Mouse (Mus musculus) heart, embryonic 11.5 days (tissue): ENCODE measurements around the gene Ryr3. TPM values are rescaled to one million over a fixed set of nuclear protein-coding genes. Genes with fewer than 3 reads are reported as not detected.
A peak's percentile ranks its signal among the peaks of the same experiment; 100 is the strongest.

Source experiments
- ATAC-seq: fragments of 200-750 bp; cut with Nextera tagmentation; replicated peaks from 2 replicates; pipeline ENCODE4 v1.8.0; 2017; ENCODE audit warnings: moderate library complexity; ENCODE audit not compliant: insufficient number of reproducible peaks, low FRiP score, low TSS enrichment
- H3K27ac ChIP-seq: fragments of 300-500 bp; sonication (generic); 2 replicates; pipeline ENCODE4 v1.5.1; 2014; ENCODE audit warnings: mild to moderate bottlenecking, low read depth, low read length
- H3K27me3 ChIP-seq: fragments of 300-500 bp; sonication (generic); 2 replicates; pipeline ENCODE4 v1.6.1; 2014; ENCODE audit warnings: mild to moderate bottlenecking, low read length, mixed read lengths; ENCODE audit not compliant: control insufficient read depth, insufficient read depth
- H3K36me3 ChIP-seq: fragments of 300-500 bp; sonication (generic); 2 replicates; pipeline ENCODE4 v1.6.1; 2014; ENCODE audit warnings: mild to moderate bottlenecking, low read length, moderate library complexity, mixed read lengths; ENCODE audit not compliant: control insufficient read depth, insufficient read depth
- H3K4me1 ChIP-seq: fragments of 300-500 bp; sonication (generic); 2 replicates; pipeline ENCODE4 v1.6.1; 2014; ENCODE audit warnings: low read length; ENCODE audit not compliant: control insufficient read depth, insufficient read depth
- H3K4me2 ChIP-seq: fragments of 300-500 bp; sonication (generic); 2 replicates; pipeline ENCODE4 v1.6.1; 2014; ENCODE audit warnings: mild to moderate bottlenecking, moderate library complexity
- H3K4me3 ChIP-seq: fragments of 300-500 bp; sonication (generic); 2 replicates; pipeline ENCODE4 v1.5.1; 2014; ENCODE audit warnings: low read depth, low read length
- H3K9ac ChIP-seq: fragments of 300-500 bp; sonication (generic); 2 replicates; pipeline ENCODE4 v1.6.1; 2014; ENCODE audit warnings: mild to moderate bottlenecking, low read depth, low read length, moderate library complexity
- H3K9me3 ChIP-seq: fragments of 300-500 bp; sonication (generic); replicated peaks from 2 replicates; pipeline ENCODE4 v1.6.1; 2016; ENCODE audit warnings: low read length; ENCODE audit not compliant: control insufficient read depth
- WGBS: fragments of 180-500 bp; shearing (Covaris S2); extraction: QIAGEN DNeasy Blood & Tissue Kit; methylation state at CpG from one replicate; pipeline ENCODE4 v1.1.7; 2014; ENCODE audit not compliant: insufficient replicate concordance; 5-methylcytosine and 5-hydroxymethylcytosine counted together
- polyA plus RNA-seq: library from polyadenylated mRNA; unstranded; fragments of >200 nt; fragmentation: Nextera tagmentation; extraction: Ambion mirVana; gene quantifications from 2 replicates; pipeline ENCODE4 v1.2.1, GENCODE M21; 2014

Ryr3 gene
- polyA plus RNA-seq: 3.8 and 5.5 TPM in 2 replicates

GRCm38 (mm10) chr2:113216746-113217461 lies at the start of gene Ryr3:
TSS of gene Ryr3 (minus strand) at chr2:113217096.
- Histone ChIP-seq H3K4me2 (peak within 1 kb of the TSS; percentile 82), H3K4me3 (peak within 1 kb of the TSS; percentile 53), H3K36me3 (no peaks in the 10 kb centered on the region), H3K9me3 (no peaks in the 10 kb centered on the region), H3K4me1 (no peaks in the 10 kb centered on the region), H3K27ac (no peak within 1 kb of the TSS), H3K27me3 (peaks cover 35% of the 10 kb centered on the region), H3K9ac (peak within 1 kb of the TSS; percentile 63)
- WGBS: 0% methylated on average over 51 of the region's 72 CpGs
- ATAC-seq: peak; percentile 79

- no peak overlapping the region for H3K9ac ChIP-seq
- H3K4me2 ChIP-seq: no peak overlapping the region
- H3K4me3 ChIP-seq: no peak overlapping the region
- H3K27ac ChIP-seq: no peak overlapping the region
- H3K36me3 ChIP-seq: no peaks in the 10 kb centered on the region
- no peaks in the 10 kb centered on the region for H3K4me1 ChIP-seq
- no peak for ATAC-seq
- 76% methylated on average over 5 of the region's 5 CpGs for WGBS
- no peaks in the 10 kb centered on the region for H3K9me3 ChIP-seq
- H3K27me3 ChIP-seq: no peaks in the 10 kb centered on the region
These were observed 22.0 kb upstream of the Ryr3 start for GRCm38 (mm10) chr2:113238871-113239270.

DNA sequence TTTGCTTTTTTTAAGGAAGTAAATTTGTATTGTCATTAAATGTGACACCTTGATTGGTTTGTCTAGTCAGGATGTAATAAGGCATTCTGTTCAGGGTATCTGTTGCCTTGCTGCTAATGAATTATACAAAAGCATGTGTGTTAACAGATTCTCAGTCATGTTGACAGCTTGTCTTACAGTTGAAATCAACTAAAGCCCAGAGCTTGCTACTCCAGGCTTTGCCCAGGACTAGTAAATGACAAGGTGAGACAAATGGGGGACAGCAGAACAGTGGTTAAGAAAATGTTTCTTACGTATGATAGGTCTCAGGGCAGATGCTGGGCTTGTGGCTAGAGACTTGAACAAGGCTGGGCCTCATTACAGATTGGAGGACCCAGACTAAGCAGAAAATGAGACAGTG lies 20.1 kb upstream of the Ryr3 start:
- no peak overlapping the region for H3K27ac ChIP-seq
- no peak overlapping the region for H3K4me2 ChIP-seq
- H3K4me1 ChIP-seq: no peaks in the 10 kb centered on the region
- ATAC-seq: no peak
- H3K36me3 ChIP-seq: no peaks in the 10 kb centered on the region
- no peak overlapping the region for H3K4me3 ChIP-seq
- H3K27me3 ChIP-seq: no peaks in the 10 kb centered on the region
- WGBS: 68% methylated on average over 1 of the region's 1 CpGs
- no peaks in the 10 kb centered on the region for H3K9me3 ChIP-seq
- no peak overlapping the region for H3K9ac ChIP-seq

DNA sequence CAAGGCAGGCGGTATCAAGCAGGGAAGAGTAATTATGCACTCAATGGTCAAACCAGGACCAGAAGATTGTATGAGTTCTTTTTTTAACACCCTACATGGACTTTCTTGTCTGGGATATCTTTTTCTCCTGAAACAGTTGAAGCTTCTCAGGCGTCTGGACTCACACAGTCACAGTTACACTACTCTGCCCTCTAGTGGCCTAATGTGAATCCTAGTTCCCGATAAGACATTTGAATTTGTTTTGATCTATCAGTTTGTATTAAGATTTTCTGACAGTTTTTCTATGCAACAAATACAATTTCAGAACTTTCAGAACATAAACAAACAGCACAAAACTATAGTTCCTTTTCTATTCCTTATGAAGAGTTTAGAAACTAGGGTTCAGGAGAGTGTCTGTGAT lies 17.7 kb upstream of the Ryr3 start:
- 12% methylated on average over 3 of the region's 3 CpGs for WGBS
- Histone ChIP-seq H3K27ac (no peak overlapping the region), H3K9ac (no peak overlapping the region)

DNA sequence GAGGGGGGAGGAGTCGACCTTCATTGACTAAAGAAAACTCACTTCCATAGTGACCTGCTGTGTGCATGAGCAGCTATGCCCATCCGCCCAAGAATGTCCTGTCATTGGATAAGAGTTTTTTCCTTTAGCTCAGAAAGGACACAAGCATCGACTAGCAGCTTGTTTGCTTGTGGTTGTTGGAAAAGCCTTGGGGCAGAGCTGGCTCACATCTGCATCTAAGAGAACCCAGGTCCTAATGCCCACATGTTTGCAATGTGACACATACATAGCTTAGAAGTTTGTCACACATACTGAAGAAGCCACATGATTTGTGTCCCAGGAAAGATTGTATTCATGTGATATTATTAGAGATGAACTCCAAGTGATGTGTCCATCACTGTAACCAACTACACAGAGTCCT lies 16.5 kb upstream of the Ryr3 start:
- no peak overlapping the region for H3K4me2 ChIP-seq
- no peak overlapping the region for H3K9ac ChIP-seq
- H3K4me1 ChIP-seq: no peaks in the 10 kb centered on the region
- no peak for ATAC-seq
- no peak overlapping the region for H3K27ac ChIP-seq
- no peaks in the 10 kb centered on the region for H3K27me3 ChIP-seq
- H3K4me3 ChIP-seq: no peak overlapping the region
- 57% methylated on average over 3 of the region's 3 CpGs for WGBS
- no peaks in the 10 kb centered on the region for H3K9me3 ChIP-seq
- H3K36me3 ChIP-seq: no peaks in the 10 kb centered on the region

More for the DNA sequence above, 17.7 kb upstream of the Ryr3 start:
- Histone ChIP-seq H3K4me1 (no peaks in the 10 kb centered on the region), H3K9me3 (no peaks in the 10 kb centered on the region), H3K27me3 (no peaks in the 10 kb centered on the region), H3K4me3 (no peak overlapping the region), H3K36me3 (no peaks in the 10 kb centered on the region), H3K4me2 (no peak overlapping the region)
- ATAC-seq: no peak

GRCm38 (mm10) chr2:113216105-113216745 lies 671 bp downstream of the Ryr3 start:
- Histone ChIP-seq H3K36me3 (no peaks in the 10 kb centered on the region), H3K4me3 (peak overlapping the region; percentile 53), H3K4me2 (peak overlapping the region; percentile 82), H3K9me3 (no peaks in the 10 kb centered on the region), H3K27ac (no peak overlapping the region), H3K9ac (peak overlapping the region; percentile 63), H3K27me3 (peaks cover 35% of the 10 kb centered on the region), H3K4me1 (no peaks in the 10 kb centered on the region)
- 4% methylated on average over 23 of the region's 23 CpGs for WGBS
- no peak for ATAC-seq

DNA sequence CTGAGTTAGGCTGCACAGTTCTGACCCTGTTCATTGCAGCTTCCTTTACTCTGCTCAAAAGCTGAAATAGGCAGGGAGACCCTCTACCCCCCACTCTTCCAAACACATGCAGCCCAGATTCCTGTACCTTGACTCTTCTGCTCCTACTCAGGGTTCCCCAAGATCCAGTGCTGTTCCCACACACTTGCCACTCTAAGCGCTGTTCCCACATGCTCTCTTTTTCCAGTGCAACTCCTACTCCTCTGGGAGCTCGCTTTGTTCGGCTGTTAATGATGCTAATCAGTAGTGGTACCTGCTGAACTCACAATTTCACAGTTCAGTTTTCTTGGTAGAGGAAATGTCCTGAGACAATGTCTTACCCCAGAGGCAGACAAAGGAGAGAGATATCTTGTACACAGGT lies 6.9 kb downstream of the Ryr3 start:
- 84% methylated on average over 3 of the region's 3 CpGs for WGBS

DNA sequence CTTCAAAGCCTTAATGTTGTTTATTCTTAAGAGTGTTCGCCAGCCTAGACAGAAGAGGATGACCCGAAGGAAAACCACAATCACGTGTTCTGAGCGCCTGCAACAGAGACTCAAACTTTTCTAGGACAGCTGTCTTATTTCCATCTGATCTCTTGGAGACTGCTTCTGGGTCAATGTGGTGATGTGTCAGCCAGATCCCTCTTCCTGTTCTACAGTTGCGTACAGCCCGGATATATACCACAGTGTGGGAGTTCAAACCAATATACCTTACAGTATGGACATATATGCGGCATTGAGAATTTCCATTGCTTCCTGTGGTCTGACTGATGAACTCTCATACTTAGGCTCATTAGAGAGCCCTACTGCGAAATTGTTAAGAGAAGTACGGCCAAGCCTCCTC lies 7.6 kb downstream of the Ryr3 start:
- Histone ChIP-seq H3K4me1 (no peaks in the 10 kb centered on the region), H3K4me2 (no peak overlapping the region), H3K36me3 (no peaks in the 10 kb centered on the region), H3K4me3 (no peak overlapping the region), H3K27ac (no peak overlapping the region), H3K9me3 (no peaks in the 10 kb centered on the region), H3K27me3 (peaks cover 2% of the 10 kb centered on the region; the same call in 1 of the 2 replicates), H3K9ac (no peak overlapping the region)
- 82% methylated on average over 9 of the region's 9 CpGs for WGBS
- no peak for ATAC-seq

More for the DNA sequence above, 6.9 kb downstream of the Ryr3 start:
- H3K9ac ChIP-seq: no peak overlapping the region
- H3K27me3 ChIP-seq: peaks cover 9% of the 10 kb centered on the region
- H3K9me3 ChIP-seq: no peaks in the 10 kb centered on the region
- H3K36me3 ChIP-seq: no peaks in the 10 kb centered on the region
- H3K4me2 ChIP-seq: no peak overlapping the region
- no peak overlapping the region for H3K4me3 ChIP-seq
- no peak overlapping the region for H3K27ac ChIP-seq
- ATAC-seq: no peak
- H3K4me1 ChIP-seq: no peaks in the 10 kb centered on the region

DNA sequence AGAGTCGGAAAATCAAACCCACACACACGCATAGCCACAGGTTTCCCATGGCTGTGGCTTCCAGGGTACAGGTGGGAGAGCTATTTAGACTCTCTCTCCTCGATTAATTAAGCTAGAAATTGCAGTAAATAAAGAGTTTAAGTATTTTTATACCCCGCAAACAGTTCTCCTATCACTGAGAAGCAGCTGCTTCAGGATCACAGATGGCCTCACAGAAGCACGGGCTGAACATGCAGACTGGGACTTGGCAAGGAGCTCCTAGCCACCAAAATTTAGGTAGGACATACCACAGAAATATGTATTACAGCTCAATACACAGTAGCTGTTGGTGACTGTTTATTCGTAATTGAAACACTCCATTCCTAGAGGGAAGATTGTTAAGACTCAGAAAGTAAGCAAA lies 14.0 kb downstream of the Ryr3 start:
- Histone ChIP-seq H3K4me2 (no peak overlapping the region), H3K9ac (no peak overlapping the region), H3K36me3 (no peaks in the 10 kb centered on the region), H3K4me1 (no peaks in the 10 kb centered on the region), H3K27ac (no peak overlapping the region), H3K4me3 (no peak overlapping the region), H3K27me3 (no peaks in the 10 kb centered on the region), H3K9me3 (no peaks in the 10 kb centered on the region)
- WGBS: 73% methylated on average over 6 of the region's 6 CpGs
- no peak for ATAC-seq
